Mouse (Mus musculus): Measurements from ENCODE around the gene Zfp770. TPM values are rescaled to one million over a fixed set of nuclear protein-coding genes. Genes with fewer than 3 reads are reported as not detected.

Zfp770 gene
- total RNA-seq (2014; rRNA removed), result 3.8 and 3.9 TPM in 2 replicates
- polyA plus RNA-seq (2012; rRNA removed), result 0.55 and 0.77 TPM in 2 replicates

DNA sequence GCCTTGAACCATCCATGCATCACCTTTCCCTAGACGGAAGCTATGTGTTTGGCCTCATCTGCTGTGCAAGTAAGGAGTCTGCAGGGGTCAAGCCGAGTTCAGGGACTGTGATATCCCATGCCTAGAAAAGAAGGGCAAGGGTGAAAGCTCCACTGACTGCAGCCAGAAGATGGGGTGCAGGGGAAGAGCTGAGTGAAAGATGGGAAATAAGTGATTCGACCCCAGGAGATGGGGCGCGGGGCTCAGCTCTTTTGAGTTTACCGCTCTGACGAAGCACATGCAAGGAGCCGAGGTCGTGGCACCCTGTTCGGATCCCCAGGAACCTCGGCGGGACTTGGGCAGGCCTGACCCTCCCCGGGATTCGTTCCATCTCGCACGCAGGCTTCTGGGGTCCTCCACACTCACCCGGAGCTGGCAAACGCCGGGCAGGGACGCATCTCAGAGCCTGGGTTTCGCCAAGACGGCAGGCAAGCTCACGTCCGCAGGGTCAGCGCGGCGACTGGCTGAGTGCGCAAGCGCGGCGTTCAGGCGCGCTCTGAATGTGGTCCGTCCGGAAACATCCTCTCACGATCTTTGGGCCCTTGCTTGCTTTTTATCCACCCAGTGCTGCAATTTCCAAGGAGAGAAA lies at the start of gene Zfp770:
TSS of gene Zfp770 (minus strand) at position 538 of the 628 bp plus-strand sequence.
- TF ChIP-seq POLR2A (IDR thresholded peaks at IDR 0.05; ENCODE audit: extremely low read depth, insufficient read depth, low read length), result 0 out of 2 replicates have a peak, but pooled peaks have one; percentile 41
- TF ChIP-seq CTCF (IDR thresholded peaks at IDR 0.05; ENCODE audit: low read depth, low read length), result no peak
- DNase-seq (ENCODE audit: extremely low read depth, low read depth, low spot score), result peak; percentile 69
- H3K27me3 ChIP-seq (ENCODE audit: control insufficient read depth, insufficient read depth, low read length), result no peaks in the 10 kb centered on the region
- peaks cover 12% of the 10 kb centered on the region for H3K36me3 ChIP-seq (ENCODE audit: control insufficient read depth, insufficient read depth, low read length)
- WGBS, result under 1% methylated on average over 36 of the region's 36 CpGs
- H3K79me2 ChIP-seq (ENCODE audit: control insufficient read depth, insufficient read depth, low read length), result peaks cover 3% of the 10 kb centered on the region; the same call in 1 of the 2 replicates
- H3K4me3 ChIP-seq (ENCODE audit: insufficient read depth, low read depth, low read length), result peak within 1 kb of the TSS; percentile 76
- peak within 1 kb of the TSS; percentile 50 for H3K27ac ChIP-seq (replicated peaks; ENCODE audit: insufficient read depth, low read depth, low read length)
- H3K9ac ChIP-seq (ENCODE audit: low read depth, low read length), result peak within 1 kb of the TSS; percentile 82
- H3K4me1 ChIP-seq (ENCODE audit: control insufficient read depth, insufficient read depth, low read length), result 0 out of 2 replicates have a peak, but pooled peaks cover 2% of the 10 kb centered on the region

DNA sequence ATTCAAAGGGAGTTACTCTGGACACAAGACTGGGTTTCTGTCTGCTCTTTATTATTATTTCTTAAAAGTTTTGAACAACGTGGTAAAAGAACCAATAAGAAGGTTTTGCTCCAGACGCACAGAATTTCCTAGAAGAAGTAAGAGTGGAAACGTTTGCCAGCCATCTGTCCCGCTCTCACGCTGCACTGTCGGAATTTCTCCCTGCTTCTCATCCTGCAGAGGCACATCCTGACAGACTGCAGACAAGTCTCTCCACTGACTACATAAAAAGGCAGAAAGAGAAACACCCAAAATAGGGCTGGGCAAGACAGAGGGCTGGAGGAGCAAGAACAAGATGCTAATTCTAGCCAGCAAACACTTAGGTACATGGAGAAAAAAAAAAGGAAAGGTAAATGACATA lies 48.2 kb upstream of the Zfp770 start:
- Histone ChIP-seq H3K4me1 (ENCODE audit: control insufficient read depth, insufficient read depth, low read length) (no peaks in the 10 kb centered on the region), H3K27me3 (ENCODE audit: control insufficient read depth, insufficient read depth, low read length) (no peaks in the 10 kb centered on the region), H3K4me3 (ENCODE audit: insufficient read depth, low read depth, low read length) (no peak overlapping the region), H3K79me2 (ENCODE audit: control insufficient read depth, insufficient read depth, low read length) (no peaks in the 10 kb centered on the region), H3K9ac (ENCODE audit: low read depth, low read length) (no peak overlapping the region), H3K27ac (replicated peaks; ENCODE audit: insufficient read depth, low read depth, low read length) (no peak overlapping the region), H3K36me3 (ENCODE audit: control insufficient read depth, insufficient read depth, low read length) (no peaks in the 10 kb centered on the region)
- 69% methylated on average over 6 of the region's 6 CpGs for WGBS
- no peak for DNase-seq (ENCODE audit: extremely low read depth, low read depth, low spot score)
- TF ChIP-seq POLR2A (IDR thresholded peaks at IDR 0.05; ENCODE audit: extremely low read depth, insufficient read depth, low read length), result no peak
- TF ChIP-seq CTCF (IDR thresholded peaks at IDR 0.05; ENCODE audit: low read depth, low read length), result no peak

GRCm38 (mm10) chr2:114237639-114238038 lies 36.4 kb upstream of the Zfp770 start:
- DNase-seq (ENCODE audit: extremely low read depth, low read depth, low spot score), result no peak
- Histone ChIP-seq H3K4me3 (ENCODE audit: insufficient read depth, low read depth, low read length) (no peak overlapping the region), H3K9ac (ENCODE audit: low read depth, low read length) (no peak overlapping the region), H3K4me1 (ENCODE audit: control insufficient read depth, insufficient read depth, low read length) (no peaks in the 10 kb centered on the region), H3K27me3 (ENCODE audit: control insufficient read depth, insufficient read depth, low read length) (peaks cover 3% of the 10 kb centered on the region; the same call in 1 of the 2 replicates), H3K27ac (replicated peaks; ENCODE audit: insufficient read depth, low read depth, low read length) (no peak overlapping the region), H3K79me2 (ENCODE audit: control insufficient read depth, insufficient read depth, low read length) (no peaks in the 10 kb centered on the region), H3K36me3 (ENCODE audit: control insufficient read depth, insufficient read depth, low read length) (no peaks in the 10 kb centered on the region)
- WGBS, result 8% methylated on average over 4 of the region's 4 CpGs
- TF ChIP-seq POLR2A (IDR thresholded peaks at IDR 0.05; ENCODE audit: extremely low read depth, insufficient read depth, low read length) (no peak), CTCF (IDR thresholded peaks at IDR 0.05; ENCODE audit: low read depth, low read length) (no peak)

DNA sequence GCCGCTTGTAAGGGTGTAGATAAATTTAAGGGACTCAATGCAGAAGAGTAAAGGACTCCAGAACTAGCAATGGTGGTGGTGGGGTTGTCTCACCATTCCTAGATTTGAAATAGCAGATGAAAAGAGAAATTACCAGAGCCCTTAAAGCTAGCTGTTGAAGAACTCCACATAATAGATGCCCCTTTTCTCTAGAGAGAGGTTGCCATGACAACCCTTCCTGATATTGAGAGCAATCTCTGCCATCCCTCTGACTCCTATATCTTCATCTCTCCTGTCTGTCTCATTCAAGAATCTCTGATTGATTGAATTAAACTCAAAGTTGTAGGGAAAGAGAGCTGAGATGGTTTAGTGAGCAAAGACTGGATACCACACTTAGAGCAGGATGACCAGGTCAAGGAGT lies 35.3 kb upstream of the Zfp770 start:
- peaks cover 3% of the 10 kb centered on the region; the same call in 1 of the 2 replicates for H3K27me3 ChIP-seq (ENCODE audit: control insufficient read depth, insufficient read depth, low read length)
- no peaks in the 10 kb centered on the region for H3K36me3 ChIP-seq (ENCODE audit: control insufficient read depth, insufficient read depth, low read length)
- no peak overlapping the region for H3K9ac ChIP-seq (ENCODE audit: low read depth, low read length)
- no peaks in the 10 kb centered on the region for H3K4me1 ChIP-seq (ENCODE audit: control insufficient read depth, insufficient read depth, low read length)
- no peak for DNase-seq (ENCODE audit: extremely low read depth, low read depth, low spot score)
- 76% methylated on average over 1 of the region's 1 CpGs for WGBS
- no peaks in the 10 kb centered on the region for H3K79me2 ChIP-seq (ENCODE audit: control insufficient read depth, insufficient read depth, low read length)
- no peak overlapping the region for H3K27ac ChIP-seq (replicated peaks; ENCODE audit: insufficient read depth, low read depth, low read length)
- no peak overlapping the region for H3K4me3 ChIP-seq (ENCODE audit: insufficient read depth, low read depth, low read length)
- TF ChIP-seq CTCF (IDR thresholded peaks at IDR 0.05; ENCODE audit: low read depth, low read length) (no peak), POLR2A (IDR thresholded peaks at IDR 0.05; ENCODE audit: extremely low read depth, insufficient read depth, low read length) (no peak)

GRCm38 (mm10) chr2:114235584-114235983 lies 34.3 kb upstream of the Zfp770 start:
- Histone ChIP-seq H3K9ac (ENCODE audit: low read depth, low read length) (no peak overlapping the region), H3K36me3 (ENCODE audit: control insufficient read depth, insufficient read depth, low read length) (no peaks in the 10 kb centered on the region), H3K4me3 (ENCODE audit: insufficient read depth, low read depth, low read length) (no peak overlapping the region), H3K79me2 (ENCODE audit: control insufficient read depth, insufficient read depth, low read length) (no peaks in the 10 kb centered on the region), H3K27ac (replicated peaks; ENCODE audit: insufficient read depth, low read depth, low read length) (no peak overlapping the region), H3K27me3 (ENCODE audit: control insufficient read depth, insufficient read depth, low read length) (peaks cover 3% of the 10 kb centered on the region; the same call in 1 of the 2 replicates), H3K4me1 (ENCODE audit: control insufficient read depth, insufficient read depth, low read length) (no peaks in the 10 kb centered on the region)
- DNase-seq (ENCODE audit: extremely low read depth, low read depth, low spot score), result no peak
- no peak for TF ChIP-seq POLR2A (IDR thresholded peaks at IDR 0.05; ENCODE audit: extremely low read depth, insufficient read depth, low read length)
- TF ChIP-seq CTCF (IDR thresholded peaks at IDR 0.05; ENCODE audit: low read depth, low read length), result no peak
- 86% methylated on average over 3 of the region's 3 CpGs for WGBS

- no peak overlapping the region for H3K27ac ChIP-seq (replicated peaks; ENCODE audit: insufficient read depth, low read depth, low read length)
- H3K27me3 ChIP-seq (ENCODE audit: control insufficient read depth, insufficient read depth, low read length), result no peaks in the 10 kb centered on the region
- no peak overlapping the region for H3K4me3 ChIP-seq (ENCODE audit: insufficient read depth, low read depth, low read length)
- 59% methylated on average over 2 of the region's 2 CpGs for WGBS
- no peaks in the 10 kb centered on the region for H3K4me1 ChIP-seq (ENCODE audit: control insufficient read depth, insufficient read depth, low read length)
- no peak overlapping the region for H3K9ac ChIP-seq (ENCODE audit: low read depth, low read length)
- H3K36me3 ChIP-seq (ENCODE audit: control insufficient read depth, insufficient read depth, low read length), result no peaks in the 10 kb centered on the region
- TF ChIP-seq POLR2A (IDR thresholded peaks at IDR 0.05; ENCODE audit: extremely low read depth, insufficient read depth, low read length), result no peak
- no peak for TF ChIP-seq CTCF (IDR thresholded peaks at IDR 0.05; ENCODE audit: low read depth, low read length)
- DNase-seq (ENCODE audit: extremely low read depth, low read depth, low spot score), result no peak
- H3K79me2 ChIP-seq (ENCODE audit: control insufficient read depth, insufficient read depth, low read length), result no peaks in the 10 kb centered on the region
Measured at GRCm38 (mm10) chr2:114231248-114231647, 30.0 kb upstream of the Zfp770 start.

Measured in liver, adult 2 months (tissue).